Mouse (Mus musculus): ENCODE measurements around the gene Odf4. TPM values are rescaled to one million over a fixed set of nuclear protein-coding genes. Genes with fewer than 3 reads are reported as not detected.

Odf4 gene
- polyA plus RNA-seq (2012; rRNA removed), result not detected in 2 replicates

DNA sequence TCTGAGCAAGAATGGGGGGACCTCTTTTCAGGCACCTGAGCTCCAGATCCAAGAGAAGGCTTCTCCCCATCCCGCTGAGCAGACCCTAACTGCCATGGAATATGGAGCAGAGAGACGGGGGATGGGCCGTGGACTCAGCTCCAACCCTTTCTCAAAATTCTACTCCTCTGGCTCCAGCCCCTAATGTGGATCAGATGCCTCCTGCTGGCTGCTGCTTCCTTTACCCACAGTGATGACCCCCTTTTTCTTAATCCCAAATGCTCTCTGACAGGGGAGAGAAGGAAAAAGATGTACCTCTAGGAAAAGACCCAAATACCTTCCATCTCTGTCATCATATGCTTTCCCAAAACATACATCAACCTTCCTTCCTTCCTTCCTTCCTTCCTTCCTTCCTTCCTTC is at the start of gene Odf4:
Gene Odf4 (minus strand): TSS at position 101 of the 400 bp plus-strand sequence.

DNA sequence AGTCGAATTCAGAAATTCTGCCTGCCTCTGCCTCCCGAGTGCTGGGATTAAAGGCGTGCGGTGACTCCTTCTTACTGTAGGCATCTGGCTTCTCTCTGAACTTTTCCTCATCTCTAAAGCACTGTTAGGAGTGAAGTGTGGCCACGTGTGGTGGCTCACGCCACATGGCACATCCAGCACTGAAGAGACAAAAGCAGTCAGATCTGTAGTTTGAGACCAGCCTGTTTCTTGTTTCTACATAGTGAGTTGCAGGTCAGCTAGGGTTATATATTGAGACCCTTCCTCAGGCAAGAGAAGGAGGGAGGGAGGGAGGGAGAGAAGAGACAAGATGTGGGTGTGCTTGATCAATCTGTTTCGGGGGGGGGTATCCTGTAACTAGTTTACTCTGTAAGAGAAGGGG is 48.2 kb upstream of the Odf4 start, which contains the start of gene Rangrf:
Gene Rangrf (minus strand): TSS at position 101 of the 400 bp plus-strand sequence.

GRCm38 (mm10) chr11:68967337-68968282 is 40.7 kb upstream of the Odf4 start, which contains the start of gene Slc25a35:
Slc25a35 (plus strand) TSS chr11:68968131.

GRCm38 (mm10) chr11:68957308-68957707 is 30.4 kb upstream of the Odf4 start, which contains the start of gene Arhgef15:
Arhgef15 (minus strand) TSS chr11:68957480.

GRCm38 (mm10) chr11:68901351-68902046 is 25.4 kb downstream of the Odf4 start, which contains the start of gene Rpl26:
Rpl26 (plus strand) TSS chr11:68901583.

GRCm38 (mm10) chr11:68888253-68888652 is 38.6 kb downstream of the Odf4 start, which contains the start of gene Rnf222:
Rnf222 (plus strand) TSS chr11:68888553.

Other genes with a start within 250 kb of the Odf4 start
- gene Myh10, start 235.5 kb downstream of the Odf4 start, polyA plus RNA-seq (2012; rRNA removed), result 26.7 and 28.7 TPM in 2 replicates
- gene Ndel1, start 55.2 kb downstream of the Odf4 start, polyA plus RNA-seq (2012; rRNA removed), result 21.0 and 23.7 TPM in 2 replicates
- gene Rnf222, start 38.5 kb downstream of the Odf4 start, polyA plus RNA-seq (2012; rRNA removed), result 0.06 and 0.11 TPM in 2 replicates
- 1,921 and 1,984 TPM in 2 replicates for gene Rpl26, start 25.5 kb downstream of the Odf4 start, polyA plus RNA-seq (2012; rRNA removed)
- 1.2 and 1.5 TPM in 2 replicates for gene Arhgef15, start 30.4 kb upstream of the Odf4 start, polyA plus RNA-seq (2012; rRNA removed)
- gene Slc25a35, start 41.0 kb upstream of the Odf4 start, polyA plus RNA-seq (2012; rRNA removed), result 0.42 and 0.44 TPM in 2 replicates
- 21.1 and 24.1 TPM in 2 replicates for gene Rangrf, start 48.1 kb upstream of the Odf4 start, polyA plus RNA-seq (2012; rRNA removed)
- 10.1 and 13.1 TPM in 2 replicates for gene Pfas, start 81.4 kb upstream of the Odf4 start, polyA plus RNA-seq (2012; rRNA removed)
- gene Ctc1, start 88.8 kb upstream of the Odf4 start, polyA plus RNA-seq (2012; rRNA removed), result 18.1 and 20.4 TPM in 2 replicates
- 73.3 and 80.7 TPM in 2 replicates for gene Aurkb, start 118.6 kb upstream of the Odf4 start, polyA plus RNA-seq (2012; rRNA removed)
- 3.3 and 3.5 TPM in 2 replicates for gene Borcs6, start 132.6 kb upstream of the Odf4 start, polyA plus RNA-seq (2012; rRNA removed)
- 11.6 and 12.9 TPM in 2 replicates for gene Tmem107, start 143.7 kb upstream of the Odf4 start, polyA plus RNA-seq (2012; rRNA removed)
- 19.1 and 24.8 TPM in 2 replicates for gene Vamp2, start 161.4 kb upstream of the Odf4 start, polyA plus RNA-seq (2012; rRNA removed)
- 1.5 and 1.9 TPM in 2 replicates for gene Per1, start 168.1 kb upstream of the Odf4 start, polyA plus RNA-seq (2012; rRNA removed)
- 0.09 and 0.10 TPM in 2 replicates for gene Hes7, start 193.3 kb upstream of the Odf4 start, polyA plus RNA-seq (2012; rRNA removed)
- 0.03 and 0.07 TPM in 2 replicates for gene 9130213A22Rik, start 195.5 kb upstream of the Odf4 start, polyA plus RNA-seq (2012; rRNA removed)
- gene Aloxe3, start 198.8 kb upstream of the Odf4 start, polyA plus RNA-seq (2012; rRNA removed), result 0.05 and 0.08 TPM in 2 replicates
- not detected in 2 replicates for gene Alox12b, start 229.9 kb upstream of the Odf4 start, polyA plus RNA-seq (2012; rRNA removed)